Mouse (Mus musculus): Measurements from ENCODE around the gene Vezt. TPM values are rescaled to one million over a fixed set of nuclear protein-coding genes. Genes with fewer than 3 reads are reported as not detected.

The Vezt gene
- polyA plus RNA-seq, 1 experiment from 2014 or later, result 28.6 TPM

- WGBS, result 93% methylated on average over 4 of the region's 4 CpGs
- H3K9ac ChIP-seq, result no peak overlapping the region
- no peak overlapping the region for H3K4me3 ChIP-seq
- no peak overlapping the region for H3K27ac ChIP-seq
- H3K4me1 ChIP-seq, result peaks cover 8% of the 10 kb centered on the region
- no peaks in the 10 kb centered on the region for H3K27me3 ChIP-seq
- H3K9me3 ChIP-seq, result no peaks in the 10 kb centered on the region
- no peaks in the 10 kb centered on the region for H3K36me3 ChIP-seq
- no peak for ATAC-seq (ENCODE audit: insufficient number of reproducible peaks, insufficient read depth, low FRiP score, low TSS enrichment, low read depth)
- H3K4me2 ChIP-seq, result no peak overlapping the region
These were observed 114.5 kb downstream of the Vezt start for GRCm38 (mm10) chr10:93921160-93921559.

DNA sequence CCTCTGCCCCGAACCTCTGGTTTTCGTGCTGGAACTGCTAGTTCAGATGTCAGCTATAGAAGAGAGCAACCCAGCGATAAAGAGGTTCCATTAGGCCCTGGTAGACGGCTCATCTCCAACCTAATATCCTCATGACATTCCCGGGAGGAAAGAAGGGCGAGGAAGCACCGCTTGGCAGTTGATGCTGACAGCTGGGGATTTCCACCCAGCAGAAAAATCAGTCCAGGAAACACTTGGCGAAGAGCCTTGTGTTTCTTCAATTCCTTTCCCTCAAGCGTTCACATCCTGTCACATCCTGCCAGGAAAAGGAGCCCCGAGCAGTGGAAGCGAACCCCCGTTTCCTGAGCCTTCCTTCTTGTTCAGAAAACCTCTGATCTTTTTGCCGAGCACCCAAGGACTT, 116.4 kb downstream of the Vezt start:
- no peak for ATAC-seq (ENCODE audit: insufficient number of reproducible peaks, insufficient read depth, low FRiP score, low TSS enrichment, low read depth)
- H3K4me3 ChIP-seq, result no peak overlapping the region
- no peaks in the 10 kb centered on the region for H3K36me3 ChIP-seq
- H3K4me1 ChIP-seq, result peaks cover 25% of the 10 kb centered on the region
- no peak overlapping the region for H3K9ac ChIP-seq
- no peaks in the 10 kb centered on the region for H3K9me3 ChIP-seq
- peak overlapping the region; percentile 52 for H3K27ac ChIP-seq
- no peaks in the 10 kb centered on the region for H3K27me3 ChIP-seq
- no peak overlapping the region for H3K4me2 ChIP-seq
- 69% methylated on average over 13 of the region's 13 CpGs for WGBS

DNA sequence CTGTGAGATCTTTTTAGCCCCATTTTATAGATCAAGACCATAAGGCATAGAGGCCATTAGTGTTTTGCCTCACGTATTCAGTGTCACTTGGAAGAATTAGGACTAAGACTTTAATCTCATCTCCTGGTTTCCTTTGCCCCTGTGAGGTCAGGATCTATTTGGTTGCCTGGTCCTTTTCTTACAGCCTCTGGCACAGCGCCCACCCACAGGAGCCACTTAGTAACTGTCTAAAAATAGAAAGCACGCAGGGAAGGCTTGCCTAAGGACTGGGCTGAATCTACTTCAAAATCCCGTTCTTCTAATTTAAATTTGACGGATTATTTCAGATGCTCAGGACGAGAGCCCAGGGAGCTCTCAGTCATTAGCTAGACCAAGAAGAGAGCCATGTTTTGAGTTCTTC, 116.9 kb downstream of the Vezt start:
- Histone ChIP-seq H3K4me2 (no peak overlapping the region), H3K36me3 (no peaks in the 10 kb centered on the region), H3K27me3 (no peaks in the 10 kb centered on the region), H3K9me3 (no peaks in the 10 kb centered on the region), H3K4me3 (no peak overlapping the region), H3K27ac (peak overlapping the region; percentile 52), H3K9ac (no peak overlapping the region), H3K4me1 (peaks cover 30% of the 10 kb centered on the region)
- no peak for ATAC-seq (ENCODE audit: insufficient number of reproducible peaks, insufficient read depth, low FRiP score, low TSS enrichment, low read depth)
- 43% methylated on average over 6 of the region's 6 CpGs for WGBS

- H3K36me3 ChIP-seq, result no peaks in the 10 kb centered on the region
- no peaks in the 10 kb centered on the region for H3K27me3 ChIP-seq
- H3K9ac ChIP-seq, result no peak overlapping the region
- 84% methylated on average over 2 of the region's 2 CpGs for WGBS
- no peak for ATAC-seq (ENCODE audit: insufficient number of reproducible peaks, insufficient read depth, low FRiP score, low TSS enrichment, low read depth)
- no peak overlapping the region for H3K4me2 ChIP-seq
- H3K9me3 ChIP-seq, result no peaks in the 10 kb centered on the region
- no peak overlapping the region for H3K4me3 ChIP-seq
- no peak overlapping the region for H3K27ac ChIP-seq
- H3K4me1 ChIP-seq, result peaks cover 33% of the 10 kb centered on the region
These were observed 117.5 kb downstream of the Vezt start for GRCm38 (mm10) chr10:93918087-93918486.

DNA sequence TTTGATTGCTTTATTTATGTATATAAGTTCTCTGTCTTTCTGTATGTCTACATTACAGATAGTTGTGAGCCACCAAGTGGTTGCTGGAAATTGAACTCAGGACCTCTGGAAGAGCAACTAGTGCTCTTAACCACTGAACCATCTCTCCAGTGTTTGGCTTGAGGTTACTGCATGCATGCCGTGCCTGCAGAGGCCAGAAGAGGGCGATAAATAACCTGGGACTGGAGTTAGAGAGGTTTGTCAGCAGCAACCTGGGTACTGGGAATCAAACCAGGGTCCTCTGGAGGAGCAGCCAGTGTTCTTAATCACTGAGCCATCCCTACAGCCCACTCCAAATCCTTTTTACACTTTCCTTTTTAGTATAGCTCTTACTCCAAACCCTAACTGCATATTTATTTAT, 118.8 kb downstream of the Vezt start:
- Histone ChIP-seq H3K27ac (no peak overlapping the region), H3K27me3 (no peaks in the 10 kb centered on the region), H3K9me3 (no peaks in the 10 kb centered on the region), H3K36me3 (no peaks in the 10 kb centered on the region), H3K9ac (no peak overlapping the region), H3K4me3 (no peak overlapping the region), H3K4me2 (no peak overlapping the region), H3K4me1 (peaks cover 33% of the 10 kb centered on the region)
- 65% methylated on average over 2 of the region's 2 CpGs for WGBS
- ATAC-seq (ENCODE audit: insufficient number of reproducible peaks, insufficient read depth, low FRiP score, low TSS enrichment, low read depth), result no peak

DNA sequence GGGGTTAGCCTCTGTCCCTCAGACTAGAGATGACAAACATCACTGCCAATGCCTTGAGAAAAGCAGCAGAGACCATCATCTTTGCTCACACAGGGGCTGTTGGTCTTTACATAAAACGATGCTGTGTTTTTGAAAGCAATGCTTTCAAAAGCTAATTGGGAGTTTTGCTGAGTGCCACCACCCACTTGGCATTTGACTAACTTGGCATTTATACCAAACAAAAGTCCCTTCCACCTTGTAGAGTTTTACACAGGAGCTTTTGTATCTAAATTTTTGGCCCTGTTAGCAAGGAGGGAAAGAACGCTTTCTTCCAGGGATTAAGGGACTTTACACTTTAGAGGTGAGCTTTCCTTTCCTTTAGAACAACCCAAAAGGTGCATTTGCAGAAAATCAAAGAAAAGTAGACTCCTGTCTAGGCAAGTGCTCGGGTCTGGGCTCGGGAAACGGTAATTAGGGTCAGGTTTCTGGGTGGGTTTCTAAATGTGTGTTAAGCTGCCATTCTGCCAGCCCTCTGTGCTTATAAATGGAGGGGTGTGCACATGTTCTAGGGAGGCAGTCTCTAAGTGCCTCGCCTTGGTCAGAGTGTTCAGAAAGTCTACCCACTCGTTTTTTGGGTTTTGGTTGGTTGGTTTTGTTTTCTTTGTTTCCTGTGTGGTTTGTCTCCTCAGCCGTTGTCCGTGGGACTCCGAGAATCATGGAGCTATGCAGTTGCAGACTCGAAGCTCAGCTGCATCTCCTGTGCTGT, 119.9 kb downstream of the Vezt start:
- Histone ChIP-seq H3K4me2 (peak overlapping the region; percentile 37), H3K36me3 (no peaks in the 10 kb centered on the region), H3K27me3 (no peaks in the 10 kb centered on the region), H3K27ac (peak overlapping the region; percentile 60), H3K4me1 (peaks cover 33% of the 10 kb centered on the region), H3K9me3 (no peaks in the 10 kb centered on the region), H3K9ac (peak overlapping the region; percentile 17; the same call in 1 of the 2 replicates), H3K4me3 (no peak overlapping the region)
- 0 out of 2 replicates have a peak, but pooled peaks have one; percentile 27 for ATAC-seq (ENCODE audit: insufficient number of reproducible peaks, insufficient read depth, low FRiP score, low TSS enrichment, low read depth)
- WGBS, result 18% methylated on average over 11 of the region's 11 CpGs

- WGBS, result 84% methylated on average over 5 of the region's 5 CpGs
- H3K9me3 ChIP-seq, result no peaks in the 10 kb centered on the region
These were observed 122.1 kb downstream of the Vezt start for GRCm38 (mm10) chr10:93913525-93913924.

GRCm38 (mm10) chr10:93912917-93913316, 122.7 kb downstream of the Vezt start:
- Histone ChIP-seq H3K27ac (no peak overlapping the region), H3K27me3 (no peaks in the 10 kb centered on the region), H3K4me3 (no peak overlapping the region), H3K4me1 (peaks cover 25% of the 10 kb centered on the region), H3K9me3 (no peaks in the 10 kb centered on the region), H3K4me2 (no peak overlapping the region), H3K36me3 (no peaks in the 10 kb centered on the region), H3K9ac (no peak overlapping the region)
- WGBS, result 95% methylated on average over 1 of the region's 1 CpGs
- ATAC-seq (ENCODE audit: insufficient number of reproducible peaks, insufficient read depth, low FRiP score, low TSS enrichment, low read depth), result no peak

More at GRCm38 (mm10) chr10:93913525-93913924, 122.1 kb downstream of the Vezt start:
- H3K27ac ChIP-seq, result 0 out of 2 replicates have a peak overlapping the region, but pooled peaks have one; percentile 16
- H3K4me1 ChIP-seq, result peaks cover 25% of the 10 kb centered on the region
- no peak overlapping the region for H3K4me3 ChIP-seq
- no peak overlapping the region for H3K4me2 ChIP-seq
- no peak for ATAC-seq (ENCODE audit: insufficient number of reproducible peaks, insufficient read depth, low FRiP score, low TSS enrichment, low read depth)
- no peak overlapping the region for H3K9ac ChIP-seq
- no peaks in the 10 kb centered on the region for H3K36me3 ChIP-seq
- H3K27me3 ChIP-seq, result no peaks in the 10 kb centered on the region

GRCm38 (mm10) chr10:93912136-93912855, 123.3 kb downstream of the Vezt start:
- no peak overlapping the region for H3K27ac ChIP-seq
- ATAC-seq (ENCODE audit: insufficient number of reproducible peaks, insufficient read depth, low FRiP score, low TSS enrichment, low read depth), result no peak
- H3K4me3 ChIP-seq, result no peak overlapping the region
- H3K9me3 ChIP-seq, result no peaks in the 10 kb centered on the region
- no peaks in the 10 kb centered on the region for H3K36me3 ChIP-seq
- H3K9ac ChIP-seq, result no peak overlapping the region
- H3K4me1 ChIP-seq, result peaks cover 28% of the 10 kb centered on the region
- no peak overlapping the region for H3K4me2 ChIP-seq
- WGBS, result 83% methylated on average over 5 of the region's 5 CpGs
- no peaks in the 10 kb centered on the region for H3K27me3 ChIP-seq

- ATAC-seq (ENCODE audit: insufficient number of reproducible peaks, insufficient read depth, low FRiP score, low TSS enrichment, low read depth), result no peak
- Histone ChIP-seq H3K9ac (no peak overlapping the region), H3K9me3 (no peaks in the 10 kb centered on the region), H3K36me3 (no peaks in the 10 kb centered on the region), H3K4me3 (no peak overlapping the region), H3K27ac (no peak overlapping the region), H3K27me3 (no peaks in the 10 kb centered on the region), H3K4me1 (peaks cover 34% of the 10 kb centered on the region), H3K4me2 (no peak overlapping the region)
- WGBS, result 79% methylated on average over 5 of the region's 5 CpGs
These were observed 124.3 kb downstream of the Vezt start for GRCm38 (mm10) chr10:93911326-93911725.

DNA sequence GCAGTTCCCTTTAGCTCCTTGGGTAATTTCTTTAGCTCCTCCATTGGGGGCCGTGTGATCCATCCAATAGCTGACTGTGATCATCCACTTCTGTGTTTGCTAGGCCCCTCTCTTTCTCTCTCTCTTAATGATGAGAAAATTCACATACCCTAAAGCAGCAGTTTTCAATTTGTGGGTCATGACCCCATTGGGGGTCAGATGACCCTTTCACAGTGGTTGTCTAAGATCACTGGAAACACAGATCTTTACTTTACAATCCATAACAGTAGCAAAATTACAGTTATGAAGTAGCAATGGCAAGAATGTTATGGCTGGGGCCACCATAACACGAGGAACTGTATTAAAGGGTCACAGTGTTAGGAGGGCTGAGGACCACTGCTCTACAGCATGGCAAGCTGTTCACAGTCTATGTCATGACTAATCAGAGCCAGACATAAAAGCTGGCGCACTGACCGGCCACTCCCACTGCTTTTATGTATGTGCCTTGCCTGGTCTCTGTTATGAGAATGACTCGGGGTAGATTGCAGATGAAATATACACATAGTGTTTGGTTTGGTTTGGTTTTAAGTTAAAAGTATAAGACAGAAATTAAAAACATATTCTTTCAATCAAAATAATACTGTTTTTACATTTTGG, 125.7 kb downstream of the Vezt start:
- Histone ChIP-seq H3K4me1 (peaks cover 23% of the 10 kb centered on the region), H3K4me3 (no peak overlapping the region), H3K9ac (no peak overlapping the region), H3K36me3 (no peaks in the 10 kb centered on the region), H3K9me3 (no peaks in the 10 kb centered on the region), H3K27me3 (no peaks in the 10 kb centered on the region), H3K4me2 (no peak overlapping the region), H3K27ac (no peak overlapping the region)
- 34% methylated on average over 5 of the region's 5 CpGs for WGBS
- ATAC-seq (ENCODE audit: insufficient number of reproducible peaks, insufficient read depth, low FRiP score, low TSS enrichment, low read depth), result no peak

All from embryonic facial prominence, embryonic 13.5 days (tissue).